Mouse (Mus musculus) left cerebral cortex, postnatal 4 days (tissue): ENCODE results near the gene Pagr1a. TPM values are rescaled to one million over a fixed set of nuclear protein-coding genes. Genes with fewer than 3 reads are reported as not detected.

Source experiments
- microRNA-seq: library from miRNA; unstranded; fragments of <30 nt; microRNA quantifications from one replicate; pipeline ENCODE4 v1.2.0, GENCODE M21; 2022
- total RNA-seq, 2 experiments: library from RNA; stranded (reverse); gene quantifications; 2 replicates each; pipeline ENCODE4 v1.2.3; 2021

Pagr1a gene
- total RNA-seq, 2 experiments from 2014 or later = 10.2 to 15.4 TPM

Small RNA genes within 50 kb of the gene (microRNA-seq; reads per million reads assigned to microRNA genes)
- not detected for gene Gm44343

Other genes starting within 250 kb of the Pagr1a start
- gene Ypel3, start 240.4 kb downstream of the Pagr1a start, total RNA-seq = 100 to 1,000 TPM; 110 to 113 TPM
- under 1 TPM; 0.40 to 0.58 TPM for gene Tbx6, start 235.9 kb downstream of the Pagr1a start, total RNA-seq
- gene Ppp4c, start 224.9 kb downstream of the Pagr1a start, total RNA-seq = 10 to 100 TPM; 71.1 to 79.7 TPM
- 100 to 1,000 TPM; 165 to 167 TPM for gene Fam57b, start 219.7 kb downstream of the Pagr1a start, total RNA-seq
- gene 4930451I11Rik, start 185.7 kb downstream of the Pagr1a start, total RNA-seq = not detected
- 10 to 100 TPM; 74.3 to 84.4 TPM for gene Doc2a, start 169.9 kb downstream of the Pagr1a start, total RNA-seq
- 10 to 100 TPM; 31.5 to 41.2 TPM for gene Hirip3, start 155.4 kb downstream of the Pagr1a start, total RNA-seq
- 10 to 100 TPM; 61.7 to 65.2 TPM for gene Ino80e, start 155.0 kb downstream of the Pagr1a start, total RNA-seq
- gene Taok2, start 132.6 kb downstream of the Pagr1a start, total RNA-seq = 100 to 1,000 TPM; 158 to 165 TPM
- gene Tmem219, start 94.4 kb downstream of the Pagr1a start, total RNA-seq = 10 to 100 TPM; 19.4 to 20.8 TPM
- gene Kctd13, start 88.5 kb downstream of the Pagr1a start, total RNA-seq = 100 to 1,000 TPM; 151 to 167 TPM
- gene Asphd1, start 67.8 kb downstream of the Pagr1a start, total RNA-seq = 10 to 100 TPM; 26.5 to 31.9 TPM
- gene Sez6l2, start 66.8 kb downstream of the Pagr1a start, total RNA-seq = 100 to 1,000 TPM; 214 to 235 TPM
- 100 to 1,000 TPM in 1 of 2 experiments, 10 to 100 TPM in 1; 92.7 to 104 TPM for gene Cdipt, start 41.4 kb downstream of the Pagr1a start, total RNA-seq
- not detected for gene Cdiptos, start 41.3 kb downstream of the Pagr1a start, total RNA-seq
- 1 to 10 TPM; 5.4 to 6.0 TPM for gene Mvp, start 2.7 kb downstream of the Pagr1a start, total RNA-seq
- gene Pagr1b, start 868 bp downstream of the Pagr1a start, total RNA-seq = 1 to 10 TPM in 1 of 2 experiments, not detected in 1; 1.6 TPM
- 10 to 100 TPM; 36.7 to 48.6 TPM for gene Gm42742, start 3.7 kb upstream of the Pagr1a start, total RNA-seq
- 100 to 1,000 TPM; 132 to 136 TPM for gene Prrt2, start 3.9 kb upstream of the Pagr1a start, total RNA-seq
- 100 to 1,000 TPM; 322 to 334 TPM for gene Maz, start 9.7 kb upstream of the Pagr1a start, total RNA-seq
- 10 to 100 TPM; 10.4 to 12.5 TPM for gene Kif22, start 25.1 kb upstream of the Pagr1a start, total RNA-seq
- gene Zg16, start 70.0 kb upstream of the Pagr1a start, total RNA-seq = not detected
- under 1 TPM; 0.77 to 0.90 TPM for gene AI467606, start 74.0 kb upstream of the Pagr1a start, total RNA-seq
- gene Qprt, start 104.9 kb upstream of the Pagr1a start, total RNA-seq = under 1 TPM in 1 of 2 experiments, not detected in 1; 0.18 TPM
- under 1 TPM; 0.22 to 0.74 TPM for gene Spn, start 120.5 kb upstream of the Pagr1a start, total RNA-seq
- 10 to 100 TPM; 65.8 to 78.8 TPM for gene Cd2bp2, start 178.7 kb upstream of the Pagr1a start, total RNA-seq
- gene Tbc1d10b, start 191.1 kb upstream of the Pagr1a start, total RNA-seq = 10 to 100 TPM; 73.8 to 78.8 TPM
- 1 to 10 TPM in 1 of 2 experiments, not detected in 1; 1.2 TPM for gene Mylpf, start 191.5 kb upstream of the Pagr1a start, total RNA-seq
- gene Zfp553, start 215.7 kb upstream of the Pagr1a start, total RNA-seq = 10 to 100 TPM; 28.4 to 28.8 TPM
- gene Sept1, start 215.8 kb upstream of the Pagr1a start, total RNA-seq = 1 to 10 TPM; 7.9 to 8.8 TPM
- gene Zfp771, start 226.9 kb upstream of the Pagr1a start, total RNA-seq = 10 to 100 TPM; 54.9 to 64.5 TPM
- gene Dctpp1, start 243.4 kb upstream of the Pagr1a start, total RNA-seq = 10 to 100 TPM; 49.8 to 63.1 TPM